27 mouse cellular contexts compared by ENCODE assay signal in genomic region chr10:123577823-123578222, GRCm38 (mm10).
DNase-seq lines count a peak whose midpoint lies in the region; ATAC-seq and TF ChIP-seq lines count a peak whose summit lies in the region.
"Had no signal": no experiment of that assay in that cellular context is flagged by ENCODE, and none has a peak within 500 bp of the region (broad histone marks: within the 10 kb centered on the region; RNA-seq: fewer than 3 reads in every experiment).

No protein-coding gene starts in this region.

- no peaks in the 10 kb centered on the region for H3K27me3 ChIP-seq in embryonic facial prominence, embryonic 14.5 days (replicated peaks; ENCODE audit: control insufficient read depth, insufficient read depth, low read length)
- no peaks in the 10 kb centered on the region for H3K27me3 ChIP-seq in embryonic facial prominence, embryonic 10.5 days (replicated peaks; ENCODE audit: low read depth, poor library complexity, severe bottlenecking)
- H3K27me3 ChIP-seq in hindbrain, embryonic 11.5 days (ENCODE audit: control insufficient read depth, insufficient read depth, low read length), result no peaks in the 10 kb centered on the region
- H3K27me3 ChIP-seq in hindbrain, postnatal 0 days (ENCODE audit: insufficient read depth, low read length), result no peaks in the 10 kb centered on the region
- no peaks in the 10 kb centered on the region for H3K27me3 ChIP-seq in forebrain, postnatal 0 days (ENCODE audit: insufficient read depth, low read length)
- H3K27me3 ChIP-seq: embryonic facial prominence, embryonic 15.5 days; heart, embryonic 15.5 days; liver, embryonic 15.5 days; lung, embryonic 15.5 days; megakaryocyte, embryonic 14.5 days; neural tube, embryonic 13.5 days had no signal

- no peak overlapping the region for H3K4me2 ChIP-seq in embryonic facial prominence, embryonic 14.5 days (ENCODE audit: low read depth, low read length)
- no peak overlapping the region for H3K4me2 ChIP-seq in hindbrain, embryonic 11.5 days (replicated peaks; ENCODE audit: low read depth, low read length)
- H3K4me2 ChIP-seq in hindbrain, postnatal 0 days (ENCODE audit: low read depth, low read length), result no peak overlapping the region
- no peak overlapping the region for H3K4me2 ChIP-seq in forebrain, postnatal 0 days (ENCODE audit: low read depth)
- H3K4me2 ChIP-seq: embryonic facial prominence, embryonic 15.5 days; heart, embryonic 15.5 days; hindbrain, embryonic 14.5 days; liver, embryonic 15.5 days; lung, embryonic 15.5 days; neural tube, embryonic 13.5 days had no signal

- no peaks in the 10 kb centered on the region; the same call in 1 of the 2 replicates for H3K4me1 ChIP-seq in embryonic facial prominence, embryonic 14.5 days (ENCODE audit: control insufficient read depth, insufficient read depth, low read length)
- peaks cover 4% of the 10 kb centered on the region for H3K4me1 ChIP-seq in embryonic facial prominence, embryonic 10.5 days
- no peaks in the 10 kb centered on the region for H3K4me1 ChIP-seq in hindbrain, embryonic 11.5 days (replicated peaks; ENCODE audit: control insufficient read depth, insufficient read depth, low read length)
- no peaks in the 10 kb centered on the region for H3K4me1 ChIP-seq in hindbrain, postnatal 0 days (ENCODE audit: insufficient read depth, low read length)
- peaks cover 4% of the 10 kb centered on the region; the same call in 1 of the 2 replicates for H3K4me1 ChIP-seq in forebrain, postnatal 0 days (ENCODE audit: insufficient read depth)
- H3K4me1 ChIP-seq: embryonic facial prominence, embryonic 15.5 days; heart, embryonic 15.5 days; liver, embryonic 15.5 days; lung, embryonic 15.5 days; megakaryocyte, embryonic 14.5 days; neural tube, embryonic 13.5 days had no signal

- H3K9ac ChIP-seq in embryonic facial prominence, embryonic 14.5 days (ENCODE audit: low read depth, low read length), result no peak overlapping the region
- H3K9ac ChIP-seq in hindbrain, embryonic 11.5 days (ENCODE audit: low read depth, low read length), result no peak overlapping the region
- H3K9ac ChIP-seq in hindbrain, postnatal 0 days (replicated peaks; ENCODE audit: low read length), result no peak overlapping the region
- H3K9ac ChIP-seq in forebrain, postnatal 0 days, result no peak overlapping the region
- H3K9ac ChIP-seq: embryonic facial prominence, embryonic 15.5 days; heart, embryonic 15.5 days; hindbrain, embryonic 14.5 days; liver, embryonic 15.5 days; lung, embryonic 15.5 days; neural tube, embryonic 13.5 days had no signal

- no peaks in the 10 kb centered on the region for H3K36me3 ChIP-seq in embryonic facial prominence, embryonic 14.5 days (ENCODE audit: control insufficient read depth, insufficient read depth, low read length)
- no peaks in the 10 kb centered on the region for H3K36me3 ChIP-seq in embryonic facial prominence, embryonic 10.5 days (replicated peaks)
- H3K36me3 ChIP-seq in hindbrain, embryonic 11.5 days (ENCODE audit: control insufficient read depth, insufficient read depth, low read length), result no peaks in the 10 kb centered on the region
- no peaks in the 10 kb centered on the region for H3K36me3 ChIP-seq in hindbrain, postnatal 0 days (ENCODE audit: insufficient read depth, low read length)
- no peaks in the 10 kb centered on the region for H3K36me3 ChIP-seq in forebrain, postnatal 0 days (ENCODE audit: insufficient read depth)
- H3K36me3 ChIP-seq: embryonic facial prominence, embryonic 15.5 days; heart, embryonic 15.5 days; liver, embryonic 15.5 days; lung, embryonic 15.5 days; neural tube, embryonic 13.5 days had no signal

- peak; percentile 57; the same call in 1 of the 2 replicates for ATAC-seq in embryonic facial prominence, embryonic 14.5 days (ENCODE audit: low read depth)
- peak; percentile 54; the same call in 1 of the 2 replicates for ATAC-seq in hindbrain, embryonic 11.5 days (ENCODE audit: low FRiP score)
- ATAC-seq in hindbrain, postnatal 0 days, result no peak
- peak; percentile 42; the same call in 1 of the 2 replicates for ATAC-seq in forebrain, postnatal 0 days

- no peak overlapping the region for H3K4me3 ChIP-seq in embryonic facial prominence, embryonic 14.5 days (ENCODE audit: low read depth, low read length)
- no peak overlapping the region for H3K4me3 ChIP-seq in embryonic facial prominence, embryonic 10.5 days
- no peak overlapping the region for H3K4me3 ChIP-seq in hindbrain, embryonic 11.5 days (ENCODE audit: low read depth, low read length)
- no peak overlapping the region for H3K4me3 ChIP-seq in hindbrain, postnatal 0 days (ENCODE audit: low read length)
- H3K4me3 ChIP-seq in left cerebral cortex, adult 2 months, result no peak overlapping the region
- no peak overlapping the region for H3K4me3 ChIP-seq in forebrain, postnatal 0 days (ENCODE audit: low read depth, low read length)
- H3K4me3 ChIP-seq: embryonic facial prominence, embryonic 15.5 days; gastrocnemius, adult 2 months; heart, embryonic 15.5 days; liver, embryonic 15.5 days; lung, embryonic 15.5 days; megakaryocyte, embryonic 14.5 days; neural tube, embryonic 13.5 days had no signal

- intact Hi-C loops in left cerebral cortex, adult 2 months (cut with DNase I), result no loop called here

- H3K9me3 ChIP-seq in embryonic facial prominence, embryonic 14.5 days (ENCODE audit: control insufficient read depth, low read length), result no peaks in the 10 kb centered on the region
- no peaks in the 10 kb centered on the region for H3K9me3 ChIP-seq in embryonic facial prominence, embryonic 10.5 days
- H3K9me3 ChIP-seq in hindbrain, embryonic 11.5 days (ENCODE audit: control insufficient read depth, low read length), result no peaks in the 10 kb centered on the region
- H3K9me3 ChIP-seq in hindbrain, postnatal 0 days (ENCODE audit: low read length), result no peaks in the 10 kb centered on the region
- no peaks in the 10 kb centered on the region for H3K9me3 ChIP-seq in forebrain, postnatal 0 days (ENCODE audit: low read length)
- H3K9me3 ChIP-seq: embryonic facial prominence, embryonic 15.5 days; heart, embryonic 15.5 days; liver, embryonic 15.5 days; lung, embryonic 15.5 days; neural tube, embryonic 13.5 days had no signal

- no peak for TF ChIP-seq CTCF in hindbrain, postnatal 0 days (IDR thresholded peaks at IDR 0.05; ENCODE audit: low read depth)
- TF ChIP-seq CTCF in left cerebral cortex, adult 2 months (IDR thresholded peaks at IDR 0.05), result no peak
- TF ChIP-seq CTCF in forebrain, postnatal 0 days (IDR thresholded peaks at IDR 0.05; ENCODE audit: low read depth), result no peak

- H3K27ac ChIP-seq in embryonic facial prominence, embryonic 14.5 days (replicated peaks; ENCODE audit: low read depth, low read length), result no peak overlapping the region
- no peak overlapping the region for H3K27ac ChIP-seq in embryonic facial prominence, embryonic 10.5 days (replicated peaks)
- no peak overlapping the region for H3K27ac ChIP-seq in hindbrain, embryonic 11.5 days (ENCODE audit: low read depth, low read length)
- no peak overlapping the region for H3K27ac ChIP-seq in hindbrain, postnatal 0 days
- H3K27ac ChIP-seq in left cerebral cortex, adult 2 months, result no peak overlapping the region; the same call in 1 of the 2 replicates
- no peak overlapping the region for H3K27ac ChIP-seq in forebrain, postnatal 0 days (ENCODE audit: low read depth, low read length)
- H3K27ac ChIP-seq: embryonic facial prominence, embryonic 15.5 days; gastrocnemius, adult 2 months; heart, embryonic 15.5 days; hindbrain, embryonic 14.5 days; kidney, postnatal 0 days; liver, embryonic 15.5 days; lung, embryonic 15.5 days; neural tube, embryonic 13.5 days had no signal

- peak; percentile 39 for DNase-seq in embryonic facial prominence, embryonic 14.5 days (ENCODE audit: low spot score)
- DNase-seq in embryonic facial prominence, embryonic 10.5 days (ENCODE audit: low spot score), result no peak
- DNase-seq in hindbrain, embryonic 11.5 days (ENCODE audit: low spot score), result no peak
- DNase-seq in hindbrain, postnatal 0 days (ENCODE audit: low spot score), result no peak
- peak; percentile 37 to 38 for DNase-seq in left cerebral cortex, adult 9 months (ENCODE audit: low spot score in 2 of 2)
- DNase-seq in left cerebral cortex, adult 2 months (ENCODE audit: extremely low spot score in 1 of 2, low spot score in 2 of 2), result no peak
- DNase-seq in forebrain, postnatal 0 days, result no peak
- DNase-seq in kidney, postnatal 25 days, result no peak
- DNase-seq: adrenal gland, postnatal 10 days; cerebellum, adult 8-10 months; cerebellum, postnatal 36 days; embryo, embryonic 11 days; gastrocnemius, adult 2 months; heart, postnatal 36 days; kidney, adult 2 months; liver; lung, postnatal 36 days; midbrain, embryonic 14.5 days; thymus, adult 2 months had no signal

- 53% methylated on average over 4 of the region's 4 CpGs for WGBS in embryonic facial prominence, embryonic 14.5 days
- WGBS in embryonic facial prominence, embryonic 10.5 days, result 80% methylated on average over 4 of the region's 4 CpGs
- WGBS in hindbrain, embryonic 11.5 days, result 67% methylated on average over 4 of the region's 4 CpGs
- 56% methylated on average over 4 of the region's 4 CpGs for WGBS in hindbrain, postnatal 0 days
- 32% methylated on average over 4 of the region's 4 CpGs for WGBS in forebrain, postnatal 0 days

Comparison
In these comparisons a context has a peak if more than half of its experiments do, and no peak if none do; other contexts are left out.
1. DNase-seq: peak in embryonic facial prominence, embryonic 14.5 days (single experiment) and left cerebral cortex, adult 9 months (2 of 2); none in embryonic facial prominence, embryonic 10.5 days (single experiment), hindbrain, embryonic 11.5 days (single experiment), hindbrain, postnatal 0 days (single experiment), left cerebral cortex, adult 2 months (0 of 2), forebrain, postnatal 0 days (single experiment) and kidney, postnatal 25 days (0 of 2).